Mouse (Mus musculus): ENCODE measurements around the gene Ott. TPM values are rescaled to one million over a fixed set of nuclear protein-coding genes. Genes with fewer than 3 reads are reported as not detected.
"Not testable (repeated sequence)": the region's sequence is repeated elsewhere in the genome, so short reads cannot be mapped to it uniquely, and the experiment has no call there.

Ott gene
- total RNA-seq (2015) (not detected in 2 replicates), total RNA-seq (2017) (not detected in 2 replicates)

- not testable (repeated sequence) for ATAC-seq (ENCODE audit: poor library complexity, severe bottlenecking)
Measured at GRCm38 (mm10) chrX:149073982-149074381, at the start of gene Ott. Ott (plus strand) TSS chrX:149074282.

Other genes starting within 250 kb of the Ott start
- not detected in 2 replicates for gene Luzp4, start 216.6 kb upstream of the Ott start, total RNA-seq (2015)
- not detected in 2 replicates for gene Luzp4, start 216.6 kb upstream of the Ott start, total RNA-seq (2017)
- not detected in 2 replicates for gene Gm15093, start 198.1 kb downstream of the Ott start, total RNA-seq (2015)
- not detected in 2 replicates for gene Gm15093, start 198.1 kb downstream of the Ott start, total RNA-seq (2017)